Comparison of ENCODE assay signal across 8 mouse cellular contexts in genomic region chr7:46606391-46607030, GRCm38 (mm10). TPM values are rescaled to one million over a fixed set of nuclear protein-coding genes. Genes with fewer than 3 reads are reported as not detected.
DNase-seq lines count a peak whose midpoint lies in the region; ATAC-seq lines count a peak whose summit lies in the region.
"Had no signal": no experiment of that assay in that cellular context is flagged by ENCODE, and none has a peak within 500 bp of the region (broad histone marks: within the 10 kb centered on the region; RNA-seq: fewer than 3 reads in every experiment).

No protein-coding gene starts in this region.

- H3K9ac ChIP-seq in forebrain, embryonic 14.5 days (ENCODE audit: low read length): no peak overlapping the region
- no peak overlapping the region for H3K9ac ChIP-seq in intestine, embryonic 16.5 days (ENCODE audit: low read depth, low read length)
- no peak overlapping the region for H3K9ac ChIP-seq in midbrain, embryonic 13.5 days (replicated peaks)
- H3K9ac ChIP-seq: liver, embryonic 15.5 days had no signal

- intact Hi-C loops in left cerebral cortex, postnatal 25 days (cut with DNase I): loop anchor here (1.0 to 10.0 kb wide), 3 partner anchors 213 to 512 kb away; no protein-coding TSS in a partner anchor

- no peak overlapping the region for H3K4me2 ChIP-seq in forebrain, embryonic 14.5 days (ENCODE audit: low read length)
- H3K4me2 ChIP-seq in intestine, embryonic 16.5 days (ENCODE audit: low read depth, low read length): no peak overlapping the region
- no peak overlapping the region for H3K4me2 ChIP-seq in midbrain, embryonic 13.5 days (replicated peaks)
- H3K4me2 ChIP-seq: liver, embryonic 15.5 days had no signal

- no peak overlapping the region for H3K27ac ChIP-seq in forebrain, embryonic 14.5 days (ENCODE audit: low read depth, low read length)
- no peak overlapping the region for H3K27ac ChIP-seq in intestine, embryonic 16.5 days (ENCODE audit: low read length)
- no peak overlapping the region for H3K27ac ChIP-seq in midbrain, embryonic 13.5 days
- H3K27ac ChIP-seq: liver, embryonic 15.5 days had no signal

- peak; percentile 54; the same call in 1 of the 2 replicates for ATAC-seq in forebrain, embryonic 14.5 days
- peak; percentile 45; the same call in 1 of the 2 replicates for ATAC-seq in intestine, embryonic 16.5 days
- ATAC-seq in midbrain, embryonic 13.5 days: peak; percentile 51

- H3K4me1 ChIP-seq in forebrain, embryonic 14.5 days (ENCODE audit: control insufficient read depth, insufficient read depth, low read length): peaks cover 18% of the 10 kb centered on the region
- H3K4me1 ChIP-seq in intestine, embryonic 16.5 days (ENCODE audit: control insufficient read depth, insufficient read depth, low read length): no peaks in the 10 kb centered on the region
- peaks cover 27% of the 10 kb centered on the region for H3K4me1 ChIP-seq in midbrain, embryonic 13.5 days (replicated peaks)
- H3K4me1 ChIP-seq: liver, embryonic 15.5 days had no signal

- H3K27me3 ChIP-seq in forebrain, embryonic 14.5 days (replicated peaks; ENCODE audit: control insufficient read depth, insufficient read depth, low read length): no peaks in the 10 kb centered on the region
- H3K27me3 ChIP-seq in intestine, embryonic 16.5 days (replicated peaks; ENCODE audit: control insufficient read depth, insufficient read depth, low read length): no peaks in the 10 kb centered on the region
- H3K27me3 ChIP-seq in midbrain, embryonic 13.5 days: no peaks in the 10 kb centered on the region
- H3K27me3 ChIP-seq: liver, embryonic 15.5 days had no signal

- no peak overlapping the region for H3K4me3 ChIP-seq in forebrain, embryonic 14.5 days (ENCODE audit: low read depth, low read length)
- no peak overlapping the region for H3K4me3 ChIP-seq in intestine, embryonic 16.5 days (ENCODE audit: low read length)
- no peak overlapping the region for H3K4me3 ChIP-seq in midbrain, embryonic 13.5 days (replicated peaks)
- H3K4me3 ChIP-seq: liver, embryonic 15.5 days had no signal

- WGBS in forebrain, embryonic 14.5 days: 74% methylated on average over 7 of the region's 7 CpGs
- WGBS in intestine, embryonic 16.5 days: 78% methylated on average over 7 of the region's 7 CpGs
- 81% methylated on average over 7 of the region's 7 CpGs for WGBS in midbrain, embryonic 13.5 days

- no peaks in the 10 kb centered on the region for H3K36me3 ChIP-seq in forebrain, embryonic 14.5 days (ENCODE audit: control insufficient read depth, insufficient read depth, low read length)
- no peaks in the 10 kb centered on the region; the same call in 1 of the 2 replicates for H3K36me3 ChIP-seq in intestine, embryonic 16.5 days (ENCODE audit: control insufficient read depth, insufficient read depth, low read length)
- peaks cover 4% of the 10 kb centered on the region; the same call in 1 of the 2 replicates for H3K36me3 ChIP-seq in midbrain, embryonic 13.5 days
- H3K36me3 ChIP-seq: liver, embryonic 15.5 days had no signal

- DNase-seq in MEL-GATA-1-ER (ENCODE audit: extremely low read depth, low read depth): peak; percentile 21
- peak; percentile 46 for DNase-seq in c-Kit-positive CD71-negative TER-119-negative erythroid progenitor cells, embryonic 14.5 days (ENCODE audit: low read depth)
- peak; percentile 82 for DNase-seq in forebrain, embryonic 14.5 days (ENCODE audit: low spot score)
- DNase-seq in left cerebral cortex, postnatal 25 days (ENCODE audit: low spot score in 2 of 2): peak; percentile 77 to 78
- peak; percentile 70 for DNase-seq in skeletal muscle tissue, adult 2 months (ENCODE audit: low read depth, low spot score)

- no peaks in the 10 kb centered on the region for H3K9me3 ChIP-seq in forebrain, embryonic 14.5 days (replicated peaks; ENCODE audit: control insufficient read depth, low read length)
- H3K9me3 ChIP-seq in intestine, embryonic 16.5 days (ENCODE audit: control insufficient read depth, low read length): no peaks in the 10 kb centered on the region
- H3K9me3 ChIP-seq in midbrain, embryonic 13.5 days: no peaks in the 10 kb centered on the region
- H3K9me3 ChIP-seq: liver, embryonic 15.5 days had no signal

RNA-seq across cellular contexts. Expression of gene Sergef, which starts 33.1 kb away (rescaled TPM):
- 23.4 and 26.1 TPM in 2 replicates for polyA plus RNA-seq in forebrain, embryonic 14.5 days (2014; fragmentation: Nextera tagmentation; extraction: Ambion mirVana)
- 14.6 and 14.7 TPM in 2 replicates for polyA plus RNA-seq in intestine, embryonic 16.5 days (2015; fragmentation: Nextera tagmentation; extraction: Ambion mirVana)
- 10 to 100 TPM; 59.7 to 69.3 TPM for total RNA-seq in left cerebral cortex, postnatal 25 days (2021)
- polyA plus RNA-seq in midbrain, embryonic 13.5 days (2015; fragmentation: Nextera tagmentation; extraction: Ambion mirVana): 28.9 and 30.0 TPM in 2 replicates

Comparison
In these comparisons a context has a peak if more than half of its experiments do, and no peak if none do; other contexts are left out.
1. DNase-seq: peak in every context shown above with its lines; median percentile 82 in forebrain, embryonic 14.5 days; 78 in left cerebral cortex, postnatal 25 days; 70 in skeletal muscle tissue, adult 2 months; 46 in c-Kit-positive CD71-negative TER-119-negative erythroid progenitor cells, embryonic 14.5 days; 21 in MEL-GATA-1-ER.